Mouse (Mus musculus) T-helper 2 cell (primary cell): ENCODE results near the gene Copb1.

ENCODE experiments used
- in situ Hi-C: fragments of 300-600 bp; cut with MboI, MseI; formaldehyde crosslinking; loops from one replicate; pipeline ENCODE4 v1.15.1; 2025; ENCODE audit warnings: high pct_unique_total_duplicates

Gene Copb1

GRCm38 (mm10) chr7:114220433-114220832, 34.1 kb downstream of the Copb1 start:
- in situ Hi-C loops: loop anchor here (25.0 kb wide), 1 partner anchor 458 kb away; the partner anchor contains the start of gene Spon1

DNA sequence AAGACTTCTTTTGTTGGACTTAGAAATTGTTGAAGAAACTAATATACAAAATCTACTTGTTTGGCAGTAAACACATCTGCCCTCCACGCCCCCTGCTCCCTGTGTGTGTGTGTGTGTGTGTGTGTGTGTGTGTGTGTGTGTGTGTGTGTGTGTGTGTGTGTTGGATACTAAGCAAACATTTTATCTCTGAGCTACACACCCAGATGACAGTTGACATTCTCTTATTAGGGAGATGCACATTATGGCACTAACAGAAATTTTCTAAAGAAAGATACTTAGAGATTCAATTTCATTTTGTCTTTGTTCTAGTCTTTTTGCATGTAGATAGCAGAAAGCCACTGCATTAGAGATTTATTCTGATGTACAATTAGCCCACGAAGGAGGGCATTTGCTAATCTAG, 37.6 kb downstream of the Copb1 start:
- in situ Hi-C loops: loop anchor here (25.0 kb wide), 1 partner anchor 455 kb away; the partner anchor contains the start of gene Spon1

DNA sequence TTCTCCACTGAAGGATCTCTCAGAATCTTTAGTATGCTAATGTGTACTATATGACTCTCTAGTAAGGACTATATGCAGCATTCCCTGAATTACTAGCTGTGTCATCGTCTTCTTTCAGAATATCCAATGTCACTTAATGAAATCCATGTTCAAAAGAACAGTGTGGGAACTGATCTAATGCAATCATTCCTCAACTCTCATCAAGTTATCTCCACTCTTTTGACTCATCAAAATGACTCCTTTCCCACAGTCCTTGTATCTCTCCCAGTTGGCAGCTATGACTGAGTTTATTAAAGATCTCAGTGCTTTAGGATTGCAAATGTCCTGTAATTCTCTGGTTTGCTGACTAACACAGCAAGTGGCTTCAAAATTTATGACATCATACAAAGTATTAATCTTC, 40.1 kb downstream of the Copb1 start:
- in situ Hi-C loops: loop anchor here (25.0 kb wide), 1 partner anchor 452 kb away; the partner anchor contains the start of gene Spon1

DNA sequence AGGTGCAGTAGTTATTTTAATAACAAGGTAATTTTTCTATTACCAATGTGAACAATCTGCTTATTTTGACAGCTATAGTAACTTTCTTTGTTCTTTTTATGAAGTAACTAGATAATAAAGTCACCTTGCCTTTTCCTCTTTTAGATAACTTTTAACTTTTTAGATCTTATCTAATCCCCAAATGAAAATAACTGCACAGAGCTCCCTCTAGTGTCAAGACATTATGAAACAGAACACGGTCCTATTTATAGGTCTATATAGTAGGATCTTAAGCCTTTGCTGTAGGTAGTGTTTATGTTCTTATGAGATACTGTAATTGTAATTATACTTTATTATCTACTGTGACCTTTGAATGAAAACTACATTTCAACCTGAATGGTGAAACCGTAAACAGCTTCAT, 41.0 kb downstream of the Copb1 start:
- in situ Hi-C loops: loop anchor here (25.0 kb wide), 1 partner anchor 451 kb away; the partner anchor contains the start of gene Spon1

- in situ Hi-C loops: loop anchor here (25.0 kb wide), 1 partner anchor 448 kb away; the partner anchor contains the start of gene Spon1
These were observed 43.9 kb downstream of the Copb1 start for GRCm38 (mm10) chr7:114210618-114211017.

DNA sequence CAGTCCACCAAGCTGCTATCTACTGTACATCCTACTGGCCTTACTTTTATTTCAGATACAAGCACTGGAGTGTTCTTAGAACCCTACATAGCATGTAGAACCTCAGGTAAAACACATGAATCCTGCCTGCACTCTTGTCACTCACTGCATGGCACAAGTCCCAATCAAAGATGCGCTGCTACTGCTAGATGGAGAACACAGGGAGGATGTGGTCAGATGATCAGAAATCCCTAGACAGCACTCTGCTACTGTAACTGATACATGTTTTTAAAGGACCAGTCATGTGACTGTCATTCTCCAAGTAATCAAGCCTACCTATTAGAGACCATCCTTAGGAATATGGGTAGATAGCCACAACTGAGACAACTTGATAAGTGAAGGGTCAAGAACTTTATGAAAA, 44.7 kb downstream of the Copb1 start:
- in situ Hi-C loops: loop anchor here (25.0 kb wide), 1 partner anchor 448 kb away; the partner anchor contains the start of gene Spon1

DNA sequence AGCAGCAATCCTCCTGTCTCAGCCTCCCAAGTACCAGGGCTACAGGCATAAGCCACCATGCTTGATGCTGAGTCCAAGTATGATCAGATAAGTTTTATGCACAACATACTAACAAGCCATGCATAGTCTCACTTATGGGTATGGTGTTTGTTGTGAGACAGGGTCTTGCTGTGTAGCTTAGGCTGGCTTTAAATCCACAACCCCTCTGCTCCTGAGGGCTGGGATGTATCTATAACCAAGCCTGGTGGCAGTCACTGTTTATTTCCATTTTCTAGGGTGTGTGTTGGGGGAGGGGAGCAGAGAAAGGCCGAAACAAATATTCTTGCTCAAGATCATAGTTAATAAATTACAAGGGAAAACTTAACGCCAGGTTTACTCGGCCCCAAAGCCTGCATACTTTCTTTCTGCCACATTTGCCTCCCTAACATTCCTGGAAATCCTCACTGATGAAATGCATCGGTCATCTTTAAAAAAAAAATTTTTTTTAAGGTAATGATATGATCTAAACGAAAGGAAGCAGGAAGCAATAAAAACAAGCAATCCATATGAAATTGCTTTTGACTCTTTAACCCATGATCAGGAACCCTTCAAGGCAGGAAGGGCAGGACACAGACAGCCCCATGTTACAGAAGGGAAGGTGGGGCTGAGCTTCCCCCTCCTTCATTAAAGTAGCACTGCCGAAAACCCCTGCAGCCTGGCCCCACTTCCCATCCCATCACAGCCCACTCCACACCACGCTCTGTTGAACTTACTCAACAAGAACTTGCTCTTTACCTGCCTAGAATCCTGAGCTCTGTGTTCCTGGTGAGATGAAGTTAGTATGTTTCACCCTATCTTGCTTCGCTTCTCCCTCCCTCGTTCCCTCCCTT, 50.8 kb downstream of the Copb1 start:
- in situ Hi-C loops: loop anchor here (25.0 kb wide), 1 partner anchor 441 kb away; the partner anchor contains the start of gene Spon1

- in situ Hi-C loops: loop anchor here (25.0 kb wide), 1 partner anchor 441 kb away; the partner anchor contains the start of gene Spon1
These were observed 51.5 kb downstream of the Copb1 start for GRCm38 (mm10) chr7:114202972-114203404.

DNA sequence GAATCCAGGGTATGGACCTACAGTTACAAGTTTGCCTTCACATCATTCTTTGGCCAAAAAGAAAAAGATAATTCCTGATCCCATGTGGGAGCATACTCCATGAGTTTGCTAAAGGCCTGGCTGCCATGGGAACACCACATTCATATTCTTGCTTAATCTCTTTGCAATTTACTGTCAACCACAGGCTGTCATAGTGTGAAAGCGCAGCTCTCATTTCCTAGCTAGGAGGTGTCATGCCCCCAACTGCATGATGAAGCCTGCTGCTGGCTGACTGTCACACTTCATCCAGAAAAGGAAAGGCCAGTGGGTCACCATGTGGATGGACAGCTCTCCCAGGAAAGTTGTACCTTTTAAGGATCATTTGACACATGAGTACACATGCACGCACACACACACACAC, 53.9 kb downstream of the Copb1 start:
- in situ Hi-C loops: loop anchor here (25.0 kb wide), 1 partner anchor 438 kb away; the partner anchor contains the start of gene Spon1

- in situ Hi-C loops: loop anchor here (5.0 to 25.0 kb wide), 2 partner anchors 132 to 437 kb away; partner anchors contain the start of gene Spon1
These were observed 54.9 kb downstream of the Copb1 start for GRCm38 (mm10) chr7:114199428-114200110.

GRCm38 (mm10) chr7:114198252-114198651, 56.3 kb downstream of the Copb1 start:
- in situ Hi-C loops: loop anchor here (5.0 kb wide), 1 partner anchor 131 kb away; no protein-coding TSS in a partner anchor

GRCm38 (mm10) chr7:114196588-114196987, 57.9 kb downstream of the Copb1 start:
- in situ Hi-C loops: loop anchor here (5.0 kb wide), 1 partner anchor 129 kb away; no protein-coding TSS in a partner anchor

- in situ Hi-C loops: loop anchor here (5.0 kb wide), 1 partner anchor 127 kb away; no protein-coding TSS in a partner anchor
These were observed 59.7 kb downstream of the Copb1 start for GRCm38 (mm10) chr7:114194788-114195187.

- in situ Hi-C loops: no loop called here
These were observed 60.3 kb downstream of the Copb1 start for GRCm38 (mm10) chr7:114194224-114194623.

DNA sequence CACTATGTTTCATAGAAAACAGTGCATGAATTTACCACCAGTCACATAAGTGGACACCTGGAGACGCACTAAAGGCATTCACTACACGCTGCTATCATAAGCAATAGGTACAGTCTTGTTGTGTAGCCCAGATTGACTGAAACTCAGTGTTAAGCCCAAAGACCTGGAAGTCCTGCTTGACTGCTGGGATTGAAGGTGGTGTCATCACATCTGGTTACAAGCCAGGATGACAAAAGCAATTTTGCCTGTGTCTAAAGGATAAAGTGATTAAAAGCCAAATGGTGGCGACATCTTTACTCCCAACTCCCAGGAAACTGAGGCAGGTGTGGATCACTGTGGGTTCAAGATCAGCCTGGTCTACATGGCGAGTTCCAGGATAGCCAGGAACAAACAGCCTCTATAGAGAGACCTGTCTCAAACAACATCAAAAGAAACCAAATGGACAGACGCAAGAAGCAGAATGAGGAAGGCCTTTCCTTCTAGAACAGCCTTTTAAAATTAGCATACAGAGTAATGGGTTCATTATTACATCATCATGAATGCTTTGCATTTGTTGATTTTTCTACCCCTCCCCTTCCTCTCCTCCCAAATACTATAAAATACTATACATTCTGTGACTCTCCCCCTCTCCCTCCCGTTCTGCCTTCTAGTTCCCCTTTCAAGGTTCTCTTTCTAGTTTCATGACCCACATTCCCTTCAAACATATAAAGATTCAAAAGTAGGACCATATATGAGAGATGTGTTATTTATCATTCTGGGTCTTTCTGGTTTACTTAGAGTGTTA, 61.0 kb downstream of the Copb1 start:
- in situ Hi-C loops: no loop called here

DNA sequence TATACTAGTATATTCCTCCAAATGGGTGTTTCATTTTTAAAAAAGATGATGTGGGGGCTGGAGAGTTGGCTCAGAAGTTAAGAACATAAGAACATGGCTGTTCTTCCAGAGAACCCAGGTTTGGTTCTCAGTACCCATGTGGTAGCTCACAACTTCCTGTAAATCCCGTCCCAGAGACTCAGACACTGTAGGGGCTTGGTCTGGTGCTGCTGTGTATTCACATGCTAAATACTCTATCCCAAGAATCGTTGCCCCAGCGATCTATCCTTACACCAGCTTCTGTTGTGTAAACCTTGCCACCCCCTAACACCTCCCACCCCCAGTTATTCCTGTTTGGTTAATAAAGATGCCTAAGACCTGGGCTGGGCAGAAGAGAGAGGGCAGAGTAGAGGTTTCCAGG, 61.9 kb downstream of the Copb1 start:
- in situ Hi-C loops: no loop called here

- in situ Hi-C loops: no loop called here
These were observed 71.1 kb downstream of the Copb1 start for GRCm38 (mm10) chr7:114183416-114183815.

GRCm38 (mm10) chr7:114182708-114183107, 71.8 kb downstream of the Copb1 start:
- in situ Hi-C loops: no loop called here

GRCm38 (mm10) chr7:114181391-114181790, 73.1 kb downstream of the Copb1 start:
- in situ Hi-C loops: no loop called here

GRCm38 (mm10) chr7:114176588-114176987, 77.9 kb downstream of the Copb1 start:
- in situ Hi-C loops: no loop called here
